Mouse (Mus musculus) mouse embryonic stem cell (cell line): ENCODE results near the gene Ncoa1.
"Not testable (repeated sequence)": the region's sequence is repeated elsewhere in the genome, so short reads cannot be mapped to it uniquely, and the experiment has no call there.

Source experiments
- in situ Hi-C, 2 experiments: fragments of 300-500 bp; cut with MboI; formaldehyde crosslinking; loops; 1 replicate in 1 of 2; 3 replicates in 1 of 2; pipeline ENCODE4 v1.14.3; 2019 to 2020; ENCODE audit warnings: low sequenced_read_pairs in 2 of 2, low pct_unique_long_range_greater_than_20kb in 1 of 2, mixed read lengths in 1 of 2; ENCODE audit not compliant: unreplicated experiment in 1 of 2

Gene Ncoa1

GRCm38 (mm10) chr12:4359475-4359874 is 117.5 kb downstream of the Ncoa1 start:
- in situ Hi-C loops, result no loop called here

GRCm38 (mm10) chr12:4358653-4359052 is 118.3 kb downstream of the Ncoa1 start:
- in situ Hi-C loops, result not testable (repeated sequence)

- in situ Hi-C loops, result no loop called here
Observed at GRCm38 (mm10) chr12:4358100-4358499, 118.9 kb downstream of the Ncoa1 start.

- in situ Hi-C loops, result no loop called here
Observed at GRCm38 (mm10) chr12:4356834-4357445, 120.0 kb downstream of the Ncoa1 start.

GRCm38 (mm10) chr12:4355019-4355730 is 121.8 kb downstream of the Ncoa1 start:
- in situ Hi-C loops, result no loop called here

- in situ Hi-C loops, result no loop called here
Observed at GRCm38 (mm10) chr12:4343216-4343615, 133.8 kb downstream of the Ncoa1 start.

- in situ Hi-C loops, result no loop called here
Observed at GRCm38 (mm10) chr12:4342087-4342486, 134.9 kb downstream of the Ncoa1 start.

GRCm38 (mm10) chr12:4340325-4340924 is 136.6 kb downstream of the Ncoa1 start:
- in situ Hi-C loops, result no loop called here

GRCm38 (mm10) chr12:4323604-4324003 is 153.4 kb downstream of the Ncoa1 start:
- in situ Hi-C loops, result no loop called here

GRCm38 (mm10) chr12:4322227-4322626 is 154.8 kb downstream of the Ncoa1 start:
- in situ Hi-C loops, result no loop called here

- in situ Hi-C loops, result no loop called here
Observed at GRCm38 (mm10) chr12:4313824-4314223, 163.2 kb downstream of the Ncoa1 start.

- in situ Hi-C loops, result no loop called here
Observed at GRCm38 (mm10) chr12:4306712-4307313, 170.2 kb downstream of the Ncoa1 start.

- in situ Hi-C loops, result no loop called here
Observed at GRCm38 (mm10) chr12:4299300-4299699, 177.7 kb downstream of the Ncoa1 start.

GRCm38 (mm10) chr12:4298626-4299025 is 178.4 kb downstream of the Ncoa1 start:
- in situ Hi-C loops, result no loop called here

- in situ Hi-C loops, result no loop called here
Observed at GRCm38 (mm10) chr12:4295881-4296280, 181.1 kb downstream of the Ncoa1 start.

- in situ Hi-C loops, result no loop called here
Observed at GRCm38 (mm10) chr12:4295281-4295680, 181.7 kb downstream of the Ncoa1 start.

- in situ Hi-C loops, result no loop called here
Observed at GRCm38 (mm10) chr12:4293813-4294212, 183.2 kb downstream of the Ncoa1 start.

GRCm38 (mm10) chr12:4285186-4285585 is 191.8 kb downstream of the Ncoa1 start:
- in situ Hi-C loops, result no loop called here

GRCm38 (mm10) chr12:4279878-4280277 is 197.1 kb downstream of the Ncoa1 start:
- in situ Hi-C loops, result no loop called here
